Mouse (Mus musculus) frontal cortex, postnatal 14 days (tissue): ENCODE results near the gene Rp9.
"Not testable (repeated sequence)": the region's sequence is repeated elsewhere in the genome, so short reads cannot be mapped to it uniquely, and the experiment has no call there.

Experiments
- DNase-seq, 2 experiments: peaks; one replicate each; pipeline ENCODE4 v3.0.0; 2022; ENCODE audit warnings: low spot score in 2 of 2

The Rp9 gene

GRCm38 (mm10) chr9:22461946-22462345, 7.6 kb downstream of the Rp9 start:
- DNase-seq, result no peak

GRCm38 (mm10) chr9:22457142-22457835, 12.3 kb downstream of the Rp9 start:
- no peak for DNase-seq

- no peak for DNase-seq
Observed at GRCm38 (mm10) chr9:22455041-22455440, 14.5 kb downstream of the Rp9 start.

- not testable (repeated sequence) for DNase-seq
Observed at GRCm38 (mm10) chr9:22453990-22454389, 15.6 kb downstream of the Rp9 start, which contains the start of gene Gm17545. Gene Gm17545 (plus strand): TSS chr9:22454290.

GRCm38 (mm10) chr9:22453501-22453924, 16.0 kb downstream of the Rp9 start:
- no peak for DNase-seq

- no peak for DNase-seq
Observed at GRCm38 (mm10) chr9:22452697-22453096, 16.8 kb downstream of the Rp9 start.

- no peak for DNase-seq
Observed at GRCm38 (mm10) chr9:22449209-22449608, 20.3 kb downstream of the Rp9 start.

GRCm38 (mm10) chr9:22448420-22448819, 21.1 kb downstream of the Rp9 start:
- no peak for DNase-seq

GRCm38 (mm10) chr9:22447213-22447612, 22.3 kb downstream of the Rp9 start:
- DNase-seq, result no peak

GRCm38 (mm10) chr9:22445123-22445522, 24.4 kb downstream of the Rp9 start:
- no peak for DNase-seq

GRCm38 (mm10) chr9:22443157-22443556, 26.4 kb downstream of the Rp9 start:
- DNase-seq, result no peak

- no peak for DNase-seq
Observed at GRCm38 (mm10) chr9:22438826-22439225, 30.7 kb downstream of the Rp9 start.

GRCm38 (mm10) chr9:22434101-22434500, 35.4 kb downstream of the Rp9 start:
- DNase-seq, result no peak

GRCm38 (mm10) chr9:22433221-22433620, 36.3 kb downstream of the Rp9 start:
- DNase-seq, result no peak

GRCm38 (mm10) chr9:22430315-22430840, 39.2 kb downstream of the Rp9 start:
- DNase-seq, result no peak

- no peak for DNase-seq
Observed at GRCm38 (mm10) chr9:22429533-22430241, 39.9 kb downstream of the Rp9 start.

GRCm38 (mm10) chr9:22428666-22429410, 40.7 kb downstream of the Rp9 start:
- DNase-seq, result no peak

- DNase-seq, result no peak
Observed at GRCm38 (mm10) chr9:22428028-22428665, 41.4 kb downstream of the Rp9 start.

GRCm38 (mm10) chr9:22424719-22425118, 44.8 kb downstream of the Rp9 start:
- no peak for DNase-seq

GRCm38 (mm10) chr9:22424196-22424595, 45.3 kb downstream of the Rp9 start:
- DNase-seq, result no peak

- no peak for DNase-seq
Observed at GRCm38 (mm10) chr9:22423507-22423906, 46.0 kb downstream of the Rp9 start.

GRCm38 (mm10) chr9:22422559-22422958, 47.0 kb downstream of the Rp9 start:
- DNase-seq, result no peak
